Mouse (Mus musculus) spleen, postnatal 10 days (tissue): ENCODE measurements at regions not wholly inside any gene's neighbourhood (a gene's known extent, or its start where the extent isn't known, plus 50 kb on each side); places are given as distances from the start of the nearest gene placed in this dataset.
A peak's percentile ranks its signal among the peaks of the same experiment; 100 is the strongest.

Experiments used
- DNase-seq, 2 experiments: peaks; one replicate each; pipeline ENCODE4 v3.0.0; 2021 to 2022; ENCODE audit warnings: low spot score in 2 of 2

- DNase-seq: peak in 1 of 2 experiments; percentile 29
Observed at GRCm38 (mm10) chr10:23611183-23611582, 175.9 kb downstream of the Rps12 start.

DNA sequence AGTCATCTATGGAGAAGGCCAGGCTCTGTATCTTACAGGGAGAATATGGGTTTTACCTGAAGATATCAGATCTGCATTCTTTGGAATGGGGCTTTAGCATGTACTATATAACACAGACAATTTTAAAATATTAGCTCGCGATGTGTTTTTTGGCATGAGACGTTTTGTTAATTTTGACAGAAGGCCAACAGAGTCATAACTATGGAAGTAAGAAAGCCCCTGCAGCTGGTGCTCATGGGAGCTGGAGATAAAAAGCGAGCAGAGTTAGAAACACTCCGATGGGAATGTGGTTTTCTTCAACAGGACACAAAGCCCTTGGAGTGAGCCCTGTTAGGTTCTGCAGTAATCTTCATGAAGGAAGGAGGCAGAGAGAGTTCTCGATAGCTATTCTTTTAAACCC is 176.6 kb downstream of the Rps12 start:
- no peak for DNase-seq

GRCm38 (mm10) chr10:23610046-23610445 is 177.0 kb downstream of the Rps12 start:
- no peak for DNase-seq

GRCm38 (mm10) chr10:23609270-23609914 is 177.7 kb downstream of the Rps12 start:
- no peak for DNase-seq

DNA sequence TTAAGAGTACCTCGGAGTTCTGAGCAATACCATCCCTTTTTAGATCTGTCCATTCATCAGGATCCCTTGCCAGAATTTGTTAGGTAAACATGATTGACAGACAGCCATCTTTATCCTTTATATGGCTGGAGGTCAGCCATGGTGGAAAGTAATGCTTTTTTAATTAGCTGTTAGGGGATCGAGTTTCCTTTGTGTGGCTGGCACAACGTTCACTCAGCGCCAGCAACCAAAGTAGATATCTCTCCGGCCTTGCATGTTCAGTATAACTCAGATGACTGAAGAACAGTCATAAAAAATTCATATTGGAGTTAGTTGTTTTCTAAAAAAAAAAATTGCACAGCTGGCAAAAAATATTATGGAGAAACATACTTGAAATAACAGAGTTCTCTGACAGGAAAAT is 186.4 kb downstream of the Rps12 start:
- no peak for DNase-seq

GRCm38 (mm10) chr10:23595541-23595940 is 191.5 kb downstream of the Rps12 start:
- DNase-seq: no peak

DNA sequence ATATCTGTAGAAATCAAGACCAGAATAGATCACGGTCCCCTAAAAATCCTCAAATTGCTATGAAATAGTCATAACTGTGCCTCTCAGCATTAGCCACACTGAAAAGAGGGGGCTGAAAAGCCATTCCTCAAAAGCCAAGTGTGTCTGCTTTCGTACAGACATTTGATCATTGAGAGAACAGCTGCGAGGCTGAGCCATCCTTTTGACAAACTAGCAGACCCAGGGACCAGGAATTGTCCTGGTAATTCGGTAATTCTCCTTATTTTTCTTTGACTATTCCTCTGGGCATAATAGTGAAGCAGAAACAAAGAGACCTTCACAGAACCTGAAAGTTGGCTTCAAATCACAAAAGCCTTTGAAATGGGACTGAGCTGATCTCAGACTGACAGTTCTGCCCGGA is 206.8 kb downstream of the Rps12 start:
- no peak for DNase-seq

- no peak for DNase-seq
Observed at GRCm38 (mm10) chr10:23571013-23571412, 216.1 kb downstream of the Rps12 start.

- no peak for DNase-seq
Observed at GRCm38 (mm10) chr10:23569386-23569785, 217.7 kb downstream of the Rps12 start.

DNA sequence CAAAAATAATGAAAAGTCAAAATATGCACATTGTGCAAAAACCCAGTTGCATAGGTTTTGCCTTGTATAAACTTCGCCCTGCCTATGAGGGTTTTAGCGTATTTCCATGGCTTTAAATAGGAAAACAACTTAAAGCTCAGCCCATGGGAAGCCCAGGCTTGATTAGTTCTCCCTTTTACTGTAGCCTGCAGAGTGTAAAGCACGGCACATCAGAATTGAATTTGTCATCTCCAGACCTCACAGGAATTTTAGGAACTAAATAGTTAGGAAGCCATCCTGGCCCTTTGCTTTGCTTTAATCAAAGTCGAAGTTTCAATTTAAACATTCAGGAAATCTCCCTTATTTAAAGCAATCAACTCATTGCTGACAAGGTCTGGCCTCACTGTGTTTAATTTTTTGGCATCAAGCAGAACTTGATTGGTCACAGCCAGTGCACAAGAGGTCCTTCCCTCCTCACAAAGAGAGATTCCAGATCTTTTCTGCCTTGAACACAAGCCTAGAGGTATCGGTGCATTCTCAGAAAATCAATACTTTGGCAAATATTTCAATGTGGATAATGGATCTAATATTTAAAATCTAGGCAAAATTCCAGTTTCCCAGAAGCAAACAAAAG is 211.8 kb upstream of the Eya4 start:
- DNase-seq: no peak

DNA sequence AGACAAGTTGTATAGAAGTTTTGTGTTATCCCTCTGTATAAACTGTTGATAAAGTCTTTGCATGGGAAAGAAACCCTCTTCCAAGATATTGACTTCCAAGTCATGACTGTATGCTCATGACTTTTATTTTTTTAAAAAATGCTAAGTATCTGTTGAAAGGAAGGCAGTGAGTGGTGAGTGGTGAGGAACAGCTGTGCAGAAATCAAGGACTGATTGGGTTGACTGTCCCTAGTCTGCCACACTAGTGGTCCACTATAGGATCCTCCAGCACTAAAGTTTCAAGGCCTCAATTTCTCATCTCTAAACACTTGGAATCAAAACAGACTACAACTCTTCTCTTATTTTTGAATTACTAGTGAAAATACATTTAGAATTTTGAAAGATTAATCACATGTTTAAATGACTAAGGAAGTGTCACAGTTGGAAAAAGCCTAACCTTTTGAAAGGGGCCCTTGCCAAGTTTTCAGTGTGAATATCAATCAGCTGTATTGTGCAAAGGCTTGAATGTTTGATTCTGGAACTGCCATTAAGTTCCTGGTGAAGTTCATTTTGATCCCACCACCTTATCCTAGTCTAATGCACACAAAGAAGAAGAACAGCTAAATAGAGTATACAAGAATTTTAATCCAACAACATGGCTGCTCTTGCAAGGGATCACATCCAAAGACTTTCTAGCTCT is 209.5 kb upstream of the Eya4 start:
- no peak for DNase-seq

GRCm38 (mm10) chr10:23557828-23558227 is 207.2 kb upstream of the Eya4 start:
- no peak for DNase-seq

- no peak for DNase-seq
Observed at GRCm38 (mm10) chr10:23549207-23549606, 198.6 kb upstream of the Eya4 start.

- DNase-seq: no peak
Observed at GRCm38 (mm10) chr10:23548322-23548721, 197.7 kb upstream of the Eya4 start.

DNA sequence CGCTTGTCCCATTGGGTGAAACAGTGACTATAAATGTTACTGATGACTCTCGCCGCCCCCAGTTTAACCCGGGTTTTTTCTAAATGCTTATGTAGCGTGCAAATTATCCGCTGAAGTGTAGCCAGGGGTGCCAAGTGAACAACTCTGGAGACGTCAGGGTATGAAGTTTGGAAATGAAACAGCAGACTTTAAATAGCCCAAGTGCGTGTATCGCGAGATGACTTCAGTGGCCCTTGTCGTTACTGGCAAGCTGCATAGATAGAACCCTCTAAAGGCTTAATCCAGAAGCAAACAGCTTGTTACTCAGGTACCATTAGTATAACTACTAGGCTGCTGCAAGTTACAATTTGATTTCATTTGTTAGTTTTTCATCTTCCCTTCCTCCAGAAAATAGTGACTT is 192.1 kb upstream of the Eya4 start:
- no peak for DNase-seq

DNA sequence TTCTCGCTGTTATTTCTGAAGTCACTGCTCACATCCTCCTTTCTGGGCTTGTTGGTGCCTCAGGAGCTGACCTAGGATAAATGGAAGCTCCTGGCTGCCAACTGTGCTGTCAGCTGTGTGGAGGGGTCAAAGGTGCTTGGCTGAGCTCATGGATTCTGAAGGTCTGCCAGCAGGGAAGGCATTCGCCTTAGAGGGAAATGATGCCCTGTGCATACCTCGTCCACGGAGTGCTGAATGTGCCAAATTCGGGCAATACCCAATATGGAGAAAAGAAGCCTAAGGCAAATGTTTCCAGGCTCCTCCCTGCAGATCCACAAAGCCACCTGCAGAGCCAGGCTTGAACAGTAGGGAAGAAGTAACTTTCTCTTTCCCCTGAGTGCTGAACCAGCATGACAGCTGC is 191.3 kb upstream of the Eya4 start:
- DNase-seq: no peak

- no peak for DNase-seq
Observed at GRCm38 (mm10) chr10:23534636-23535035, 184.1 kb upstream of the Eya4 start.

DNA sequence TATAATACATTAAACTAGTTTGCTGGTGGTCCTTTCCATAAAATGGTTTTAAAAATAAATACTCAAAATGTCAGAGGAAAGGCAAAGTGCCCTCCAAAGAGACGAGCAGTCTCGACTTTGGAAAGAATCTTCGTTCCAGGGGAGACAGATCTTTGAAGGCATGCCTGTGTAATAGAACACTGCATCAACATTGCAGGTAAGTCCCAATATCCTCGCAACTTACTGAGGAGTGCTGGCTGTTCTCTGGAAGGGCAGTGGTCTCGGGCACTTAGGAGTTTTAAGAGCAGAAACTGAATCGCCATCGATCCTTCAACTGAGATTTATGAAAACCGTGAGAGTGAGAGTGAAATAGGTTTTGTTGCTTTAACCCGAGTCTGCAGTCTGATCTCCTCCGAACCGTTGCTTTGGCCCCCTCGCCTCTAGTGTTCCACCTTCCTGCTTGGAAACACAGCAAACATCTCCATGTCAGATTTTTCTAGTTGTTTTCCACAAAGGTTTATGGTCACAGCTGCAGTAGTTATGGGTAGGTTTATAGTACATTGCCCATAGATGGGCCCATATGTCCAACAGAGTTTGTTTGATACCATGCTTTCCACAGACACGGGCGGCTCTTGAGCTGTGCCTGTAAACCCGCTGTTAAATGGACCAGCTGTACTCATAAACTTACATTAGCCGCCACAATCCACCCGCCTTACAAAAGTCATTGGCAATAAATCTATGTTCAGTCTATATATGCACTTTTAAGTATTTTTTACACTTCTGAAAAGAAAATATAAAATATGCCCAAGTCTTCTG is 181.6 kb upstream of the Eya4 start:
- no peak for DNase-seq

- no peak for DNase-seq
Observed at GRCm38 (mm10) chr10:23530715-23531114, 180.1 kb upstream of the Eya4 start.

DNA sequence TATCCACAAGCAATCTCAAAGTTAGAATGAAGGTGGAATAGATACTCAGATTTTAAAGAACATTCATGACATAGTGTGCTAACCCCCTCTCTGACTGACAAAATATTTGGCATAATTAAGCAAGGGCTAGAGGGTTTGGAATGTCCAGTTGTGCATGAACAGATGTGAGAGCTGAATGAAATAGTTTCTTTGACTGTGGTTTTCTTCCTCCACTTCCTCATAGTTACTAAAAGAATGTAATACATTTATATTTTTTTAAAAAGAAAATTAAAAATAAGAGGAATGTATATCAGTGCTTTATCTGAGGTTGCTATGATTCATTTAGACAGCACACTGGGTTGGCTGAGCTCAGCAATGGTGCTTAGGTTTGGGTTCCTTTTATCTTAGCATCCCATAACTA is 176.2 kb upstream of the Eya4 start:
- DNase-seq: no peak

GRCm38 (mm10) chr10:23522664-23523063 is 172.1 kb upstream of the Eya4 start:
- no peak for DNase-seq

DNA sequence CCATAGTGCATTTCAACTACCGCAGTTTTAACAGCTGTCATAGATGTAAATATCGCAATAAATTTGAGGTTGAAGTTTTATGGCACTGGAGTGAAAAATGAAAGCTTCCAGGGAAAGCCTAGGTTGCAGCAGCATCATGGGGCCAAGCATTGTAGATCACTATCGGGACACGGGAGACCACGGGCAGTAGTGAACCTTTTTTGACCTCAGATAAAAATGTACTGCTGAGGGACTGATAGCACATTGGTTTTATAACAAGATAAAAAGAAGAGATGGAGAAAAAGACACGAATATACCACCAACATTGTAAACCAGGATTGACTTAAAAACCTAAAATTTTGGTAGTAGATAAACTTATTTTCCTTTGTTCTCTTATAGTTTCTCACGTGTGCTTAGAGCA is 143.1 kb upstream of the Eya4 start:
- no peak for DNase-seq
